Mouse (Mus musculus) embryonic facial prominence, embryonic 10.5 days (tissue): ENCODE data around the gene Ovol2. TPM values are rescaled to one million over a fixed set of nuclear protein-coding genes. Genes with fewer than 3 reads are reported as not detected.

ENCODE experiments used
- polyA plus RNA-seq: library from polyadenylated mRNA; unstranded; fragments of >200 nt; fragmentation: Nextera tagmentation; extraction: Ambion mirVana; gene quantifications from 2 replicates; pipeline ENCODE4 v1.2.1, GENCODE M21; 2016

Ovol2 gene
- polyA plus RNA-seq, 1 experiment from 2014 or later = 0.71 TPM

Other genes with a start within 250 kb of the Ovol2 start
- gene Mgme1, start 61.5 kb downstream of the Ovol2 start, polyA plus RNA-seq = 23.2 and 25.1 TPM in 2 replicates
- gene Snx5, start 61.2 kb downstream of the Ovol2 start, polyA plus RNA-seq = 128 and 138 TPM in 2 replicates
- gene Kat14, start 36.8 kb upstream of the Ovol2 start, polyA plus RNA-seq = 63.6 and 65.7 TPM in 2 replicates
- 0.52 TPM in 1 of 2 replicates, not detected in the other for gene Pet117, start 36.9 kb upstream of the Ovol2 start, polyA plus RNA-seq
- 0.83 and 1.5 TPM in 2 replicates for gene Dzank1, start 195.3 kb upstream of the Ovol2 start, polyA plus RNA-seq
- 34.6 and 36.0 TPM in 2 replicates for gene Polr3f, start 195.6 kb upstream of the Ovol2 start, polyA plus RNA-seq
- gene Rbbp9, start 218.7 kb upstream of the Ovol2 start, polyA plus RNA-seq = 58.9 and 65.5 TPM in 2 replicates
- gene Sec23b, start 224.1 kb upstream of the Ovol2 start, polyA plus RNA-seq = 117 and 118 TPM in 2 replicates